Mouse (Mus musculus) midbrain, embryonic 13.5 days (tissue): ENCODE results near the gene Slc16a10. TPM values are rescaled to one million over a fixed set of nuclear protein-coding genes. Genes with fewer than 3 reads are reported as not detected.

Experiments
- ATAC-seq: fragments of 200-750 bp; cut with Nextera tagmentation; 2 replicates; pipeline ENCODE4 v1.8.0; 2017; ENCODE audit warnings: mild to moderate bottlenecking, moderate TSS enrichment, moderate library complexity
- H3K27ac ChIP-seq: fragments of 300-500 bp; sonication (generic); 2 replicates; pipeline ENCODE4 v1.5.1; 2015; ENCODE audit warnings: inconsistent platforms, mild to moderate bottlenecking, moderate library complexity
- H3K27me3 ChIP-seq: fragments of 300-500 bp; sonication (generic); 2 replicates; pipeline ENCODE4 v1.6.1; 2015; ENCODE audit warnings: mild to moderate bottlenecking, inconsistent platforms
- H3K36me3 ChIP-seq: fragments of 300-500 bp; sonication (generic); 2 replicates; pipeline ENCODE4 v1.6.1; 2015; ENCODE audit warnings: mild to moderate bottlenecking, inconsistent platforms
- H3K4me1 ChIP-seq: fragments of 300-500 bp; sonication (generic); replicated peaks from 2 replicates; pipeline ENCODE4 v1.6.1; 2015; ENCODE audit warnings: inconsistent platforms
- H3K4me2 ChIP-seq: fragments of 300-500 bp; sonication (generic); replicated peaks from 2 replicates; pipeline ENCODE4 v1.6.1; 2015; ENCODE audit warnings: moderate library complexity, mild to moderate bottlenecking, inconsistent platforms
- H3K4me3 ChIP-seq: fragments of 300-500 bp; sonication (generic); replicated peaks from 2 replicates; pipeline ENCODE4 v1.5.1; 2015; ENCODE audit warnings: mild to moderate bottlenecking, inconsistent platforms
- H3K9ac ChIP-seq: fragments of 300-500 bp; sonication (generic); replicated peaks from 2 replicates; pipeline ENCODE4 v1.6.1; 2015; ENCODE audit warnings: mild to moderate bottlenecking, inconsistent platforms
- H3K9me3 ChIP-seq: fragments of 300-500 bp; sonication (generic); 2 replicates; pipeline ENCODE4 v1.6.1; 2016; ENCODE audit warnings: mild to moderate bottlenecking, inconsistent platforms
- WGBS: fragments of 180-500 bp; shearing (Covaris S2); methylation state at CpG from one replicate; pipeline ENCODE4 v1.1.7; 2015; 5-methylcytosine and 5-hydroxymethylcytosine counted together
- polyA plus RNA-seq: library from polyadenylated mRNA; unstranded; fragments of >200 nt; fragmentation: Nextera tagmentation; extraction: Ambion mirVana; gene quantifications from 2 replicates; pipeline ENCODE4 v1.2.1, GENCODE M21; 2015

Slc16a10 gene
- polyA plus RNA-seq, 1 experiment from 2014 or later = 2.7 TPM

GRCm38 (mm10) chr10:40006963-40007362, 135.1 kb downstream of the Slc16a10 start:
- H3K9me3 ChIP-seq = no peaks in the 10 kb centered on the region
- H3K4me3 ChIP-seq = no peak overlapping the region
- no peak overlapping the region for H3K4me2 ChIP-seq
- WGBS = 59% methylated on average over 10 of the region's 10 CpGs
- H3K4me1 ChIP-seq = no peaks in the 10 kb centered on the region
- no peaks in the 10 kb centered on the region for H3K36me3 ChIP-seq
- no peak for ATAC-seq
- H3K27me3 ChIP-seq = no peaks in the 10 kb centered on the region
- H3K27ac ChIP-seq = no peak overlapping the region
- no peak overlapping the region for H3K9ac ChIP-seq

GRCm38 (mm10) chr10:40000746-40001145, 141.3 kb downstream of the Slc16a10 start:
- Histone ChIP-seq H3K27me3 (no peaks in the 10 kb centered on the region), H3K9ac (no peak overlapping the region), H3K27ac (no peak overlapping the region), H3K4me1 (no peaks in the 10 kb centered on the region), H3K36me3 (no peaks in the 10 kb centered on the region), H3K9me3 (no peaks in the 10 kb centered on the region), H3K4me2 (no peak overlapping the region), H3K4me3 (no peak overlapping the region)
- no peak for ATAC-seq
- 91% methylated on average over 2 of the region's 2 CpGs for whole genome bisulfite sequencing

GRCm38 (mm10) chr10:39991155-39991554, 150.9 kb downstream of the Slc16a10 start:
- 80% methylated on average over 4 of the region's 4 CpGs for WGBS

GRCm38 (mm10) chr10:39986466-39986865, 155.6 kb downstream of the Slc16a10 start, which contains the start of gene Mfsd4b5:
TSS of gene Mfsd4b5 (minus strand) at chr10:39986646.
- ATAC-seq = no peak
- Histone ChIP-seq H3K27ac (no peak within 1 kb of the TSS), H3K9ac (no peak within 1 kb of the TSS), H3K36me3 (no peaks in the 10 kb centered on the region), H3K27me3 (no peaks in the 10 kb centered on the region), H3K4me1 (no peaks in the 10 kb centered on the region), H3K4me2 (no peak within 1 kb of the TSS), H3K9me3 (no peaks in the 10 kb centered on the region), H3K4me3 (no peak within 1 kb of the TSS)
- 88% methylated on average over 12 of the region's 12 CpGs for WGBS

More at GRCm38 (mm10) chr10:39991155-39991554, 150.9 kb downstream of the Slc16a10 start:
- ATAC-seq = no peak
- Histone ChIP-seq H3K4me3 (no peak overlapping the region), H3K27ac (no peak overlapping the region), H3K4me2 (no peak overlapping the region), H3K4me1 (no peaks in the 10 kb centered on the region), H3K9me3 (0 out of 2 replicates have a peak, but pooled peaks cover 3% of the 10 kb centered on the region), H3K27me3 (no peaks in the 10 kb centered on the region), H3K9ac (no peak overlapping the region), H3K36me3 (no peaks in the 10 kb centered on the region)

Other genes starting within 250 kb of the Slc16a10 start
- gene Mfsd4b4, start 243.0 kb downstream of the Slc16a10 start, polyA plus RNA-seq = 3.2 and 3.6 TPM in 2 replicates
- gene Mfsd4b2, start 215.3 kb downstream of the Slc16a10 start, polyA plus RNA-seq = not detected in 2 replicates
- gene Mfsd4b3, start 182.1 kb downstream of the Slc16a10 start, polyA plus RNA-seq = 0.13 TPM in 1 of 2 replicates, not detected in the other
- gene Mfsd4b5, start 155.6 kb downstream of the Slc16a10 start, polyA plus RNA-seq = not detected in 2 replicates
- gene Mfsd4b1, start 117.0 kb downstream of the Slc16a10 start, polyA plus RNA-seq = 0.36 and 0.46 TPM in 2 replicates
- gene Rpf2, start 104.8 kb upstream of the Slc16a10 start, polyA plus RNA-seq = 73.9 and 79.2 TPM in 2 replicates
- gene Gtf3c6, start 115.8 kb upstream of the Slc16a10 start, polyA plus RNA-seq = 109 and 113 TPM in 2 replicates
- 40.4 and 40.8 TPM in 2 replicates for gene Amd1, start 159.9 kb upstream of the Slc16a10 start, polyA plus RNA-seq
- 8.1 and 10.3 TPM in 2 replicates for gene Cdk19, start 197.3 kb upstream of the Slc16a10 start, polyA plus RNA-seq